Mouse (Mus musculus): ENCODE data around the gene Rgl1. TPM values are rescaled to one million over a fixed set of nuclear protein-coding genes. Genes with fewer than 3 reads are reported as not detected.
A peak's percentile ranks its signal among the peaks of the same experiment; 100 is the strongest.

The Rgl1 gene
- total RNA-seq, 2 experiments from 2014 or later, result 113 to 132 TPM

GRCm38 (mm10) chr1:152506726-152507125 is 259.4 kb downstream of the Rgl1 start:
- intact Hi-C loops (cut with DNase I), result loop anchor here (5.0 kb wide), 1 partner anchor 104 kb away; no protein-coding TSS in a partner anchor
- H3K27ac ChIP-seq, result no peak overlapping the region
- no peak for DNase-seq (ENCODE audit: extremely low spot score in 1 of 2, low spot score in 2 of 2)
- no peak for TF ChIP-seq CTCF (IDR thresholded peaks at IDR 0.05)
- H3K4me3 ChIP-seq, result no peak overlapping the region

DNA sequence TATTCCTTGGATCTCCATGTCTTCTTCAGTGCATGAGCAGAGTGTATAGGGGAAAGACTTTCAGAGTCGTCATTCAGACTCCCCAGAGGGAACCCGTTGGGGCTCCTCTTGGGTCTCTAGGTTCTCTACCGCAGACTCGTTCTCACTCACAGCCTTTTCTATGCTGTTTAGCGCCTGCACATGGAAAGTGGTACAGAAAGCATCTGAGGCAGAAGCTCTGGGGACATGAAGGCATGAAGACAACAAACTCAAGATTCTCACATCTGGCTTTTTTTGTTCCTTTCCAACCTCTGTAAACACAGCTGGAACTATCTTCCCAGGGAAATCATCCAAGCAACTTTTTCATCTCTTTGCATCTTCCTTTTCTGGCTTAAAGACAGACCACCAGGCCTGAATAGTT is 260.0 kb downstream of the Rgl1 start:
- Histone ChIP-seq H3K27ac (no peak overlapping the region), H3K4me3 (no peak overlapping the region)
- intact Hi-C loops (cut with DNase I), result loop anchor here (5.0 kb wide), 1 partner anchor 104 kb away; no protein-coding TSS in a partner anchor
- no peak for TF ChIP-seq CTCF (IDR thresholded peaks at IDR 0.05)
- DNase-seq (ENCODE audit: extremely low spot score in 1 of 2, low spot score in 2 of 2), result no peak

DNA sequence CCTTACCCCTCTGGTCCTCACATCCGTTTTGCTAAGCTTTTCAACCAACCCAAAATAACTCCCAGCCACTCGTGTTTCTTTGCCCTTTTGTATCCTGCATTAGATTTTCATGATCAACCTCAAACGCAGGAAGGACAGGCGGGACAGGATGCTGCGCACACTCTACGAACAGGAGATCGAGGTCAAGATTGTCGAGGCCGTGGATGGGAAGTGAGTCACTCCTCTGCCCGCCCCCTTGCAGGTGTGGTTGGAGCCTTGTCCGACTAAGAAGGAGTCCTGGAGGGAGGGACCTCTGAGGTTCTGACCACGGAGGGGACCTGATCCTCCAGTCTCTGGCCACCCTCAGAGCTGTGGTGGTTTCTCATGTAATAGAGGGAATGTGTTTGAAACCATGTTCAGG is 266.3 kb downstream of the Rgl1 start:
- intact Hi-C loops (cut with DNase I), result no loop called here
- H3K27ac ChIP-seq, result no peak overlapping the region
- no peak for TF ChIP-seq CTCF (IDR thresholded peaks at IDR 0.05)
- H3K4me3 ChIP-seq, result no peak overlapping the region
- no peak for DNase-seq (ENCODE audit: extremely low spot score in 1 of 2, low spot score in 2 of 2)

DNA sequence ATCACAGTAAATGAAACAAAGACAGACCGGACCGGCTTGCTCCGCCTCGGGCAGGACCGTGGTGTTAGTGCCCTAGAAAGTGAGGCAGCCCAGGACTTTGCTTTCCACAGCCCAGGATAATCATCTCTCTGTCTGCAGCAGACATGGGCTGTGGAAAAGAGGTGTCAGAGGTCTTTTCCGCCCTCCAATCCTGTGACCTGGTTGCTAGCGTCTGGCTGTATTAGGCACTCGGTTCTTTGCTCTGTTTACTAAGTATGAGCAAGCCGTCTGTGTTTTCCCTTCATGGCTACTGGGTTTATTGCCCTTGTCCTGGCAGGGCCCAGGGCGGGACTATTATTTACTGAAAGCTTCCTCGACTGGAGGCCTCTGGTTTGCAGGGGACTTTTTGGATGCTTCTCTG is 268.6 kb downstream of the Rgl1 start:
- intact Hi-C loops (cut with DNase I), result no loop called here
- TF ChIP-seq CTCF (IDR thresholded peaks at IDR 0.05), result no peak
- no peak for DNase-seq (ENCODE audit: extremely low spot score in 1 of 2, low spot score in 2 of 2)
- Histone ChIP-seq H3K4me3 (no peak overlapping the region), H3K27ac (no peak overlapping the region; the same call in 1 of the 2 replicates)

GRCm38 (mm10) chr1:152496831-152497230 is 269.3 kb downstream of the Rgl1 start:
- no peak for TF ChIP-seq CTCF (IDR thresholded peaks at IDR 0.05)
- Histone ChIP-seq H3K4me3 (no peak overlapping the region), H3K27ac (no peak overlapping the region)
- DNase-seq (ENCODE audit: extremely low spot score in 1 of 2, low spot score in 2 of 2), result no peak
- intact Hi-C loops (cut with DNase I), result no loop called here

DNA sequence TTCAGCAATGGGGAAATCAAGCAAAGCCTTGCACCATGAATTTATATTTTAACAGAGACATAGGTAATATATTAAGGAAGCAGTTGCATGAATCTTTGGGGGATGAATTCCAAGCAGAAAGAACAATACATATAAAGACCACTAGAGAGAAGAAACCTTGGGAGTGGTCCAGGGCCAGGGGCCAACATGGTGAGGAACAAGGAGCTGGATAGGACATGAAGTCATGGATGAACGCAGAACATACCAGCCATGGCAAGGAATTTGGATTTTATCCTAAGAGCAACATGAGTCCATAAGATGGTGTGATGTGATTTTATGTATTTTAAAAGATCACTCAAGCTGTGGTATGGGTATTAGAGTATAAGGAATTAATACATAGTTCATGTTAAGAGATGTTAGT is 273.9 kb downstream of the Rgl1 start:
- Histone ChIP-seq H3K4me3 (no peak overlapping the region), H3K27ac (no peak overlapping the region)
- intact Hi-C loops (cut with DNase I), result no loop called here
- DNase-seq (ENCODE audit: extremely low spot score in 1 of 2, low spot score in 2 of 2), result no peak
- TF ChIP-seq CTCF (IDR thresholded peaks at IDR 0.05), result no peak

- Histone ChIP-seq H3K27ac (no peak overlapping the region), H3K4me3 (no peak overlapping the region)
- DNase-seq (ENCODE audit: extremely low spot score in 1 of 2, low spot score in 2 of 2), result no peak
- intact Hi-C loops (cut with DNase I), result no loop called here
- TF ChIP-seq CTCF (IDR thresholded peaks at IDR 0.05), result no peak
Observed at GRCm38 (mm10) chr1:152490842-152491241, 275.3 kb downstream of the Rgl1 start.

DNA sequence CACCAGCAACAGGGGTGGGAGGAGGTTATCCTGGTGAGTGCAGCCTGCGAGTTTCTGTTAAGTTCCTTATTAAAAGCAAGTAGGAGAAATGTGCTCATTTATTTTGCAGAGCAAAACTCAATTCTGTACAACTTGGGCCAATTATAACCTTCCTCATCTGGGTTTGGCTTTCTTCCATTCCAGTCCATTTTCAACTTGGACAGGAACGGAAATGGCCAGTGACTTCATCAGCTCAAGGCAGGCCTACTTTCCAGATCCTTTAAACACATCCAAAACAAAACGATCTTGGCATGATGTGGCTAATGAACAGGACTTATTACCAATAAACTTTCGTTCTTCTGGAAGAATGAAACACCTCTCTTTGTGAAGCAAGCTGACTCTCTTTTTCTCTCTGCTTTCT is 290.0 kb downstream of the Rgl1 start:
- intact Hi-C loops (cut with DNase I), result no loop called here
- Histone ChIP-seq H3K4me3 (no peak overlapping the region), H3K27ac (no peak overlapping the region)
- no peak for DNase-seq (ENCODE audit: extremely low spot score in 1 of 2, low spot score in 2 of 2)
- no peak for TF ChIP-seq CTCF (IDR thresholded peaks at IDR 0.05)

- Histone ChIP-seq H3K4me3 (no peak overlapping the region), H3K27ac (no peak overlapping the region)
- DNase-seq (ENCODE audit: extremely low spot score in 1 of 2, low spot score in 2 of 2), result peak; percentile 15 to 17
- TF ChIP-seq CTCF (IDR thresholded peaks at IDR 0.05), result no peak
- intact Hi-C loops (cut with DNase I), result no loop called here
Observed at GRCm38 (mm10) chr1:152468443-152468842, 297.7 kb downstream of the Rgl1 start.

Other genes starting within 250 kb of the Rgl1 start
- not detected for gene Apobec4, start 15.8 kb downstream of the Rgl1 start, total RNA-seq (2021)
- gene Arpc5, start 191 bp upstream of the Rgl1 start, total RNA-seq (2021), result 10 to 100 TPM; 89.6 to 94.7 TPM
- gene Ncf2, start 33.8 kb upstream of the Rgl1 start, total RNA-seq (2021), result 1 to 10 TPM; 2.6 to 4.1 TPM
- 100 to 1,000 TPM in 1 of 2 experiments, 10 to 100 TPM in 1; 99.7 to 108 TPM for gene Smg7, start 136.3 kb upstream of the Rgl1 start, total RNA-seq (2021)
- 100 to 1,000 TPM; 167 to 171 TPM for gene Nmnat2, start 188.6 kb upstream of the Rgl1 start, total RNA-seq (2021)